24 mouse cellular contexts compared by ENCODE assay signal in the genomic region with DNA sequence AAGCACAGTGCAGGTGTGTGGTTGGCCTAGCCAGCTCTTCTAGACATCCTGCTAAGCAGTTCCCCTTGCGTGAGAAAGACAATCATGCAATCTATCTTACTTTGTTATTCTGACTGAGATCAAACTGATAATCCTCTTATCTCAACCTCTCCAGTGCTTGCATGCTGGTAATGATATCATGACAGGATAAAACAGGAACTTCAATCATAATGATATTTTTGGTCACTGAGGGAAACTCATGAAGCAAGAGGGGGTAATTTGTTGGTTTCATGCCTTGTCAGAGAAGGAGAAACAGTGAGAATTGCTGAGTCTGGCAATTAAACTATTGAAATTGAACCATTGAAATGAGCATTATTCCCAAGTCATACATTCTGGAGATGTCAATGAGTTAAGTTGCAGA.
"Had no signal": no experiment of that assay in that cellular context is flagged by ENCODE, and none has a peak within 500 bp of the region (broad histone marks: within the 10 kb centered on the region; RNA-seq: fewer than 3 reads in every experiment).

No protein-coding gene starts in this region.

- H3K4me3 ChIP-seq: heart, adult 2 months; heart, embryonic 13.5 days; heart, embryonic 15.5 days; hindbrain, embryonic 13.5 days; hindbrain, embryonic 15.5 days; limb, embryonic 13.5 days; limb, embryonic 15.5 days; liver, embryonic 12.5 days had no signal

- H3K27me3 ChIP-seq: heart, embryonic 13.5 days; heart, embryonic 15.5 days; hindbrain, embryonic 13.5 days; hindbrain, embryonic 15.5 days; limb, embryonic 13.5 days; limb, embryonic 15.5 days; liver, embryonic 12.5 days had no signal

- ATAC-seq: hindbrain, postnatal 0 days; intestine, embryonic 16.5 days; liver, embryonic 12.5 days had no signal

- H3K9ac ChIP-seq: heart, embryonic 13.5 days; heart, embryonic 15.5 days; hindbrain, embryonic 13.5 days; hindbrain, embryonic 15.5 days; limb, embryonic 13.5 days; limb, embryonic 15.5 days; liver, embryonic 12.5 days; liver, embryonic 14.5 days had no signal

- H3K4me2 ChIP-seq: heart, embryonic 11.5 days; heart, embryonic 13.5 days; heart, embryonic 15.5 days; hindbrain, embryonic 13.5 days; hindbrain, embryonic 15.5 days; limb, embryonic 13.5 days; limb, embryonic 15.5 days; liver, embryonic 12.5 days had no signal

- DNase-seq: gastrocnemius, postnatal 14 days; heart, adult 11 months; heart, adult 2 months; heart, postnatal 14 days; heart, postnatal 36 days; kidney, adult 11 months; kidney, adult 8-10 months; kidney, postnatal 10 days; kidney, postnatal 25 days; kidney, postnatal 4 days; layer of hippocampus, adult 9-11 months; layer of hippocampus, postnatal 36 days; left cerebral cortex, postnatal 4 days had no signal

- H3K36me3 ChIP-seq: heart, embryonic 13.5 days; heart, embryonic 15.5 days; hindbrain, embryonic 13.5 days; hindbrain, embryonic 15.5 days; limb, embryonic 13.5 days; limb, embryonic 15.5 days; liver, embryonic 12.5 days had no signal

- H3K27ac ChIP-seq: heart, adult 2 months; heart, embryonic 13.5 days; heart, embryonic 15.5 days; hindbrain, embryonic 13.5 days; hindbrain, embryonic 15.5 days; hindbrain, postnatal 0 days; limb, embryonic 13.5 days; limb, embryonic 15.5 days; liver, embryonic 12.5 days; liver, embryonic 14.5 days had no signal

- H3K9me3 ChIP-seq: heart, embryonic 15.5 days; limb, embryonic 15.5 days had no signal

- H3K4me1 ChIP-seq: heart, embryonic 13.5 days; heart, embryonic 15.5 days; hindbrain, embryonic 13.5 days; hindbrain, embryonic 15.5 days; limb, embryonic 13.5 days; limb, embryonic 15.5 days; liver, embryonic 12.5 days had no signal
